In genomic region chr3:9574305-9574704, GRCm38 (mm10) we compare ENCODE assay signal across 15 mouse cellular contexts. TPM values are rescaled to one million over a fixed set of nuclear protein-coding genes. Genes with fewer than 3 reads are reported as not detected.
DNase-seq lines count a peak whose midpoint lies in the region; ATAC-seq and TF ChIP-seq lines count a peak whose summit lies in the region.
"Had no signal": no experiment of that assay in that cellular context is flagged by ENCODE, and none has a peak within 500 bp of the region (broad histone marks: within the 10 kb centered on the region; RNA-seq: fewer than 3 reads in every experiment).

No protein-coding gene starts in this region.

- H3K4me3 ChIP-seq in kidney, embryonic 16.5 days (ENCODE audit: low read length), result no peak overlapping the region
- H3K4me3 ChIP-seq in erythroblast, embryonic 14.5 days (replicated peaks), result peak overlapping the region; percentile 10
- H3K4me3 ChIP-seq in liver, embryonic 14.5 days (ENCODE audit: insufficient read depth in 1 of 2, low read depth in 2 of 2, low read length in 2 of 2), result no peak overlapping the region
- no peak overlapping the region for H3K4me3 ChIP-seq in forebrain, embryonic 10.5 days
- H3K4me3 ChIP-seq: midbrain, embryonic 12.5 days; stomach, embryonic 15.5 days had no signal

- H3K9ac ChIP-seq in kidney, embryonic 16.5 days (replicated peaks; ENCODE audit: low read length), result no peak overlapping the region
- H3K9ac ChIP-seq in liver, embryonic 14.5 days (replicated peaks), result peak overlapping the region; percentile 31
- H3K9ac ChIP-seq: midbrain, embryonic 12.5 days; stomach, embryonic 15.5 days had no signal

- no peak for TF ChIP-seq CTCF in liver, embryonic 14.5 days (IDR thresholded peaks at IDR 0.05; ENCODE audit: low read depth)

- DNase-seq in embryo, embryonic 10 days (ENCODE audit: low spot score), result peak; percentile 22
- DNase-seq in embryo, embryonic 10.5 days (ENCODE audit: low spot score), result no peak
- no peak for DNase-seq in kidney, adult 11 months
- DNase-seq in liver, embryonic 14.5 days (ENCODE audit: low read depth in 3 of 3, low spot score in 3 of 3), result no peak
- no peak for DNase-seq in spleen, postnatal 14 days (ENCODE audit: low spot score in 2 of 2)
- DNase-seq in forebrain, embryonic 10.5 days (ENCODE audit: extremely low spot score, low spot score), result no peak
- DNase-seq: cerebellum, adult 9-10 months; right cerebral cortex, postnatal 4 days; thymus, postnatal 14 days had no signal

- ATAC-seq in kidney, embryonic 16.5 days (ENCODE audit: low FRiP score, low TSS enrichment), result peak; percentile 46; the same call in 1 of the 2 replicates
- ATAC-seq in liver, embryonic 14.5 days (ENCODE audit: insufficient read depth), result peak; percentile 33; the same call in 1 of the 2 replicates
- ATAC-seq: forebrain, embryonic 14.5 days had no signal

- H3K27me3 ChIP-seq in kidney, embryonic 16.5 days (ENCODE audit: insufficient read depth, low read length), result no peaks in the 10 kb centered on the region
- no peaks in the 10 kb centered on the region for H3K27me3 ChIP-seq in erythroblast, embryonic 14.5 days (ENCODE audit: control insufficient read depth)
- no peaks in the 10 kb centered on the region for H3K27me3 ChIP-seq in liver, embryonic 14.5 days (ENCODE audit: control insufficient read depth, insufficient read depth, low read length)
- no peaks in the 10 kb centered on the region for H3K27me3 ChIP-seq in forebrain, embryonic 10.5 days (ENCODE audit: poor library complexity, severe bottlenecking)
- H3K27me3 ChIP-seq: CH12.LX; midbrain, embryonic 12.5 days; stomach, embryonic 15.5 days had no signal

- 59% methylated on average over 8 of the region's 8 CpGs for whole genome bisulfite sequencing in kidney, embryonic 16.5 days
- 46% methylated on average over 8 of the region's 8 CpGs for WGBS in liver, embryonic 14.5 days (ENCODE audit: insufficient replicate concordance)
- WGBS in forebrain, embryonic 10.5 days, result 63% methylated on average over 8 of the region's 8 CpGs

- peaks cover 58% of the 10 kb centered on the region for H3K4me1 ChIP-seq in kidney, embryonic 16.5 days (ENCODE audit: insufficient read depth, low read length)
- H3K4me1 ChIP-seq in erythroblast, embryonic 14.5 days (ENCODE audit: control insufficient read depth), result peaks cover 60% of the 10 kb centered on the region
- peaks cover 19 to 44% of the 10 kb centered on the region in 2 experiments for H3K4me1 ChIP-seq in liver, embryonic 14.5 days (replicated peaks; ENCODE audit: control insufficient read depth in 2 of 2, insufficient read depth in 2 of 2, low read length in 1 of 2)
- peaks cover 49% of the 10 kb centered on the region for H3K4me1 ChIP-seq in forebrain, embryonic 10.5 days

- no peak overlapping the region for H3K4me2 ChIP-seq in kidney, embryonic 16.5 days (replicated peaks; ENCODE audit: low read depth, low read length)
- H3K4me2 ChIP-seq in liver, embryonic 14.5 days (ENCODE audit: low read depth), result peak overlapping the region; percentile 40
- H3K4me2 ChIP-seq: midbrain, embryonic 12.5 days; stomach, embryonic 15.5 days had no signal

- H3K27ac ChIP-seq in kidney, embryonic 16.5 days (ENCODE audit: low read length), result no peak overlapping the region
- peak overlapping the region; percentile 47 for H3K27ac ChIP-seq in liver, embryonic 14.5 days
- H3K27ac ChIP-seq in forebrain, embryonic 10.5 days, result no peak overlapping the region
- H3K27ac ChIP-seq: midbrain, embryonic 12.5 days; stomach, embryonic 15.5 days had no signal

- no peaks in the 10 kb centered on the region for H3K9me3 ChIP-seq in kidney, embryonic 16.5 days (ENCODE audit: low read length)
- H3K9me3 ChIP-seq in erythroblast, embryonic 14.5 days (ENCODE audit: control insufficient read depth, low read length), result no peaks in the 10 kb centered on the region; the same call in 1 of the 2 replicates
- H3K9me3 ChIP-seq in liver, embryonic 14.5 days (ENCODE audit: control insufficient read depth, low read length), result no peaks in the 10 kb centered on the region
- H3K9me3 ChIP-seq in forebrain, embryonic 10.5 days, result 0 out of 2 replicates have a peak, but pooled peaks cover 5% of the 10 kb centered on the region
- H3K9me3 ChIP-seq: midbrain, embryonic 12.5 days; stomach, embryonic 15.5 days had no signal

- TF ChIP-seq EP300 in liver, embryonic 14.5 days (IDR thresholded peaks at IDR 0.05; ENCODE audit: low read depth), result no peak

- H3K36me3 ChIP-seq in kidney, embryonic 16.5 days (ENCODE audit: insufficient read depth, low read length), result no peaks in the 10 kb centered on the region
- no peaks in the 10 kb centered on the region; the same call in 1 of the 2 replicates for H3K36me3 ChIP-seq in erythroblast, embryonic 14.5 days (ENCODE audit: control insufficient read depth)
- H3K36me3 ChIP-seq in liver, embryonic 14.5 days (replicated peaks; ENCODE audit: control insufficient read depth, insufficient read depth, low read depth), result no peaks in the 10 kb centered on the region
- no peaks in the 10 kb centered on the region for H3K36me3 ChIP-seq in forebrain, embryonic 10.5 days (replicated peaks)
- H3K36me3 ChIP-seq: midbrain, embryonic 12.5 days; stomach, embryonic 15.5 days had no signal

RNA-seq across cellular contexts. Expression of gene Zfp704, which starts 35.6 kb away (rescaled TPM):
- 11.4 and 13.1 TPM in 2 replicates for polyA plus RNA-seq in kidney, embryonic 16.5 days (2015; fragmentation: Nextera tagmentation; extraction: Ambion mirVana)
- polyA plus RNA-seq in erythroblast, embryonic 14.5 days (2012), result 0.08 and 0.21 TPM in 2 replicates
- 0.87 and 1.1 TPM in 2 replicates for polyA plus RNA-seq in liver, embryonic 14.5 days (2012; rRNA removed)
- polyA plus RNA-seq in liver, embryonic 14.5 days (2014; fragmentation: Nextera tagmentation; extraction: Ambion mirVana), result 0.94 and 0.95 TPM in 2 replicates
- 5.6 and 6.6 TPM in 2 replicates for polyA plus RNA-seq in forebrain, embryonic 10.5 days (2016; fragmentation: Nextera tagmentation; extraction: Ambion mirVana)
